Mouse (Mus musculus) adrenal gland, adult 18-20 months (tissue): ENCODE data around the gene Spata4. TPM values are rescaled to one million over a fixed set of nuclear protein-coding genes. Genes with fewer than 3 reads are reported as not detected.
"Not testable (repeated sequence)": the region's sequence is repeated elsewhere in the genome, so short reads cannot be mapped to it uniquely, and the experiment has no call there.

Source experiments
- DNase-seq, 2 experiments: peaks; one replicate each; pipeline ENCODE4 v3.0.0; 2021 to 2022; ENCODE audit warnings: low spot score in 2 of 2
- long read RNA-seq, 2 experiments: library from polyadenylated mRNA; stranded (forward); transcript quantifications; one replicate each; pipeline ENCODE4 v2.0.0; 2021
- total RNA-seq, 2 experiments: library from RNA; stranded (reverse); gene quantifications; 1 replicate in 1 of 2; 2 replicates in 1 of 2; pipeline ENCODE4 v1.2.3; 2021

Gene Spata4
- not detected for total RNA-seq
- long read RNA-seq, experiment 1, result 0 reads
- long read RNA-seq, experiment 2, partial matches to known transcripts, result 1 of 1 reads
- long read RNA-seq, experiment 2, other reads (novel, unspliced or antisense), result 0 of 1 reads

DNA sequence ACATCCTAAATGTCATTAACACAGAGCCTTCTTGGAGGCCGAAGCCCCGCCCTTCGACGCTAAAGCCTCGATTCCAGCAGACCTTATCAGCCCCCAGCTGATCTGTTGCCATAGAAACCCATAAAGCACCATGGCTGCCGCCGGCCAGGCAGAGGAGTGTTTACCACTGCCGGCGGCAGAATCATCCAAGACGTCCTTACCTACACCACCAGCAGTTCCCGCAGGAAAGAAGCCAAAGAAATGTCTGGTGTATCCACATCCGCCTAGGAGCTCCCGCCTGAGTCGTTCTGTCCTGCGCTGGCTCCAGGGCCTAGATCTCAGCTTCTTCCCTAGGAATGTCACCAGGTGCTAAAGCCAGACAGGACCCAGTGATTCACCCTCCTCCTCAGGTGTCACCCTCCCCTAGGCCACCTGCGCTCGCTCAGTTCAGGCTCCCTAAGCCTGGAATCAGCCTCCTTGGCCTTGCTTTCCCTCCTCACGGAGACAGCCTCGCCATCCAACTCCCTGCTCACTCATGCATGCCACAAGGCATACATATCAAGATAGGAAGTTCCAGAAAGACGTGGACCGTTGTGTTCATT is at the start of gene Spata4:
Gene Spata4, plus strand, starts transcription at position 111 of the 581 bp plus-strand sequence.
- peak; percentile 35 to 43 for DNase-seq

DNA sequence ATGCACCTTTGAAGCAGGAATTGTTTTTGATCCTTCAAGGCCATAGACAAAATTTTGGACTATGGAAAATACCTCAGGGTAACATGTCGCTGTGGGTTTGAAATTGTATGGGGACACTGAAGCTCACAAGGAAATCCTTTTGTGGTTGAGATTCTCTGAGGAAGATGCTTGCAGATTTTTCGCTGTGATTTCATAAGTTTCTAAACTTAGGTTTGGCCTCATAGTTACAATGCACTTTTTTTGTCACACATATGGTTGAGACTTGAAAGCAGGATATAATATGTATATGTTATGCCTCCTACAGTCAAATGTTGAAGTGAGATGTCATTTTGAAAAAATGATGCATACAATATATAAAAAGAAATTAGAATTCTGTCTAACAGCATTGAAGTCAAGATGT is 45.7 kb upstream of the Spata4 start:
- no peak for DNase-seq

DNA sequence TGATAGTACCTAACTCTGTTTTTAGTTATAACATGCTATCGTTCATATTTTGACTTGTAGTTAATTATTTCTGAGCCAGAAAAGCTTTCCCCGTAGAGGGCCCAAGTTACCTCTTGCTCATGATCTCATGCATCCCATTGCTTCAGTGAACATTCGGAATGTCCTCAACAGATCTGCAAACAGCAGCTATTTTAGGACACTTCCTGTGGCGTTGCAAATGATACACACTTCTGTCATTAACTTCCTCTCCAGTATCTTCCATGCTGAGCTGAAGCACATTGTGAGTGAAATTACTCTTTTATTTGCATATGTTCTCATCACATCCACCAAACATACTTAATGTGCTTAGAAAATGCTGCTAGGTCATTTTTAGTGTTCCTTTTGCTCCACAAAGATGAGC is 38.4 kb upstream of the Spata4 start:
- no peak for DNase-seq

DNA sequence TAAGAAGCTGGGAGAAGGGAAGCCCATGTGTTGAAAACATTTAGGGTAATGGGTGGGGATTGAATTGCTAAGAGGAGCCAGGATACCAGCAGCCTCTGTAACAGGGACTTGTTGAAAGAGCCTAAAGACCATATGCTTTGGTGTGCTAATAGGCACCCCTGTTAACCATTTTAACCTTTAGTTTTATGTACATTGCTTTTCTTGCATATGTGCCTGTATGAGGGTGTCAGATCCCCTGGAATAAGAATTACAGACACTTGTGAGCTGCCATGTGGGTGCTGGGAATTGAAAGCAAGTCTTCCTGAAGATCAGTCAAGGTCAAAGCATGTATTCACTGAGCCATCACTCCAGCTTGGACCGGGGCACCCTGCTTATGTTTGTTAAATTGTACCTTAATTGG is 35.4 kb upstream of the Spata4 start:
- DNase-seq, result no peak

DNA sequence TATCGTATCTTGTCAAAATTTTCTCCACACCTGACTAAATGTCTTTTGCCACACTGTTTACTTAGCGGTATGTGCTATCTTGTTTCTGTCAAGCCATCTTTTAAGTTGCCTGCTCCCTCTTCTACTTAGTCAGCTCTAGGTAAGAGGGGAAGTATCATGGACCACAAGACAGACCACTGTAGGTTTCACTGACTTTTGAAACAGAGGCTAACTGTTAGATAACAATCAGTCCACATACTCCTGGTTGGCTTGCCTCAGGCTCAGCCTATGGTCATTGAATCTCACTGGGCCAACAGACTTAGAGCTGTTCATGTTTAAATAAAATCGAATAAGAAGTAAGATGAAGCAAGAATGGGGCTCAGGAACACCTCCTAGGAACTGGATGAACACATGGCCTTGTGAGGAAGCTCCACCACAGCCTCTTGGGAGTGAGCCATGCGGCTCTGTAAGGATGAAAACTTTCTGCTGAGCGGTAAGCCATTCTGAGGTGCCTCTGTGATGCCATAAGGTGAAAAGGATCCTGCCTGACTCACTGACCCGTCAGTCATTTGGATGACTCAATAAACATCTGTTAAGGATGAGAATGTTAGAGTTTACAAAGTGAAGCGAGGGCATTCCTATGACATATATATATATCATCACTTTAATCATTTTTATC is 34.8 kb upstream of the Spata4 start:
- no peak for DNase-seq

DNA sequence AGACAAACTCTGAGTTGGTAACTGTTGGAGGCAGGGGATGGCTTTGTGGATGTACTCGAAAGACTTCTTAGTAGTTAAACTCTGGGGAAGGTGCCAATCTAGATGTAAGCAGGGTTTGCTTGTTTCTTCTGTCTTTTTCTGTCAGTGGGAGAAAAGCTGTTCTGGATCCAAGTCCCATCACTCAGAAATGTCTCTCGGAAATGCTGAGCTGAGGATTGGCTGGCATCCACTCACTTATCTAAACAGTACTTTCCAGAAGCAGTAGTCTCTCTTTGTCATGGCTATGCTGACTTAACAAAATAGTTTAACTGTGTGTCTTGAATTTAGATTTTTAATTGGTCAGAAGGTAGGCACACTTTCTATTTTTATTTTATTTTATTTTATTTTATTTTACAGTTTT is 33.4 kb upstream of the Spata4 start:
- DNase-seq, result no peak

DNA sequence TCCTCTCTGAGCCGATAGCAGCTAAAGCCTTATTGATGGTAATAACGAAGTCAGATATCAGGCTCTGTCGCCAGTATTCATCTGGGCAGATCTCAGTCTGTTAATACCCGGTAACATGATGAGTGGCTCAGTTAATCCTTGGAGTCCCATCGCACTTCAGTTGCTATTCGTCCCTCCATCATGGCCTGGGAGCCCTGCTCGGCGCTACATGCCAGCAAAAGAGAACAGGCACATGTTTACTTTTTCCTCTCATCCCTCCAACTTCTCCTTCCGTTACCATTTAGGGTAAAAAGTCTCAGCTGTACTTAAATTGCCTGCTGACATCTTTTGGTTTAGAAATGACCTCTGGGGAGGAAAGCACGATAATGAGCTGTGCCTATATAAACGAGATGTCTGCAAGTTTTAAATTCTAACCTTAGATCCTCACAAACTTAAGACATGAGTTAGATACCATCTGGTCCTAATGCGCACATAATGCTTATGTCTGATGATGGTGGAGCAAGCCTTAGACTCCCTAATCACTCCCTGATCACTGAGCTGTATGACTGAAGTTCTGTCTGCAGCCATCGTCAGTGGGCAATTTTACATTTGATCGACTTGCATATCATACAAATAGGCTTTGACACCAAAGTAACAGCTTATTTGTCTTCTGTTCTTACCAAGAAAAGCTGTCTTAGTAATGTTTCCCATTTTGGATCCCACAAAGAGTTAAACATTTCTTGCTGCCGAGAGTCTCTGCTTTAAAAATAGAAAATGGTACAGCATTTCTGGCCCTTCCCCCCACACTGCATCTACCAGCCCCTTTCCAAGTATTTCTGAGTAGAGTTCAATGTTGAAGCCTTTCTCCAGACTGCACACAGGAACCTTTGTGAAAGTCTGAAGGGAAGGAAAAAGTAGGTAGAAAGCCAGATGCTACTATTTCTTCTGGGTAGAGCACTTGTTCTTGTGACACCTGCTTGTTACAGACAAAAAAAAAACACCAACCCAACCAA is 29.7 kb upstream of the Spata4 start:
- no peak for DNase-seq

DNA sequence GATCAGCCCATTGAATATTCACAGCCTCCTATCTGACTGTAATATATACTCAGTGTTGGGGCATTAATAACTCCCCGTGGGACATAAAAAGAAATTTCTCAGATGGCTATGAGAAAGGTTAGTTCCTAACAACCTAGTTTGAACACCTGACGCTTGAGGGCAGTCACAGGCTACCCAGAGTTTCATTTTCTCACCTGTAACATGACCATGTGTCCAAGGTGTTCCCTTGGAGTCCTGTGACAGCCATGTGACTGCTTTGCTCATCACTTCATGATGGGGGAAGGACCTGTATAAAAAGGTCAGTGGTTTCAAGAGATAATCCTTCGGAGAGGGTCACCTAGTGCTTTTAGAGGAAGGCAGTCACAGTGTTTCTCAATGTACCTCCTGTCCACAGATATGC is 19.1 kb upstream of the Spata4 start:
- no peak for DNase-seq

DNA sequence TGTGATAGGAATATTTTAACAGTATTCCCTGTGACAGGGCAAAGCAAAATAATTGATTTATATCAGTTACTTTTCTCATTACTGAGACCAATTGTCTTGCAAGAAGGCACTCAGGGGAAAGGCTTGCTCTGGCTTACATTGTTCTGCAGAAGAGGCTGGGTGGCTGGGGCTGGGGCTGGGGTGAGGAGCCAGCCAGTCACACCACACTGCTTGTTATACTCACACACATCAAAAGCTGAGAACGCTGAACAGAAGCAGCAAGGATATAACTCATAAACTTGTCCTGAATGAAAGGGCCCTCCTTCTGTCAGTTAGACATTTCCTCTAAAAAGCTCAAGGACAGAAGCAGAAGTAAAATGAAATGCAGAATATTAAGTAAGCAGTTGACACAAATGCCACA is 17.7 kb upstream of the Spata4 start:
- no peak for DNase-seq

DNA sequence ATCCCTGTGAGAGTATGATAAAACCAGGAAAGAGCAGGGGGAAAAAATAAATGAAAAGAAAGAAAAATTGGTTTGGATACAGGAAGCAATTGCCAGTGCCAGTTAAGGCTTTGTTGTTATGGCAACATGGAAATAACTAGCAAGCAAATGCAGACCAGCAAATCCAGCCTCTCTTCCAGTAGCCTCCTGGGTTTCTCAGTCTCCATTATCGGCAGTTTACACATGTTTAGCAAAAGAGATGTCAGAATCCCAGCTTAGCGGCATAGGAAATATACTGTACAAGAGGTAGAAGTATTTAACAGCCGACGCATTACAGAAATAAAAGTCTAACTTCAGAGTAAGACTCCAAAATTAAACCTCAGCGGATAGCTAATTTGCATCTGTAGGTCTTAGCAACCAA is 5.9 kb upstream of the Spata4 start:
- no peak for DNase-seq

DNA sequence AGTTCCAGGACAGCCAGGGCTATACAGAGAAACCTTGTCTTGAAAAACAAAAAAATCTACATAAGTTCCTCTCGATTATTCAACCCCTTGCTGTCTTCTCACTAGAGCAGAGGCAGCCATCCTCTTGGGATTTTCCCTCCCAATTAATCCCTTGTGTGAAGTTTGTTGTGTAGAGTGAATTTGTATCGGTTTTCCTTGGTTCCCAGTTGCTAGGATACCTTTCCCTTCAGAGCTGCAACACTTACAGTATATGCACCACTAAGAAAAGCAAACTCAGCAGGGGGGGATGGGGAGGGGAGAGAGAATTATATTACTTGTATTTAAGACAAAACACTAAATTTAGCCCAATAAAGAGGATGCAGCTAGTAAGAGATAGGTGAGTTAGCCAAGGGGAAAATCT is 4.5 kb upstream of the Spata4 start:
- DNase-seq, result no peak

DNA sequence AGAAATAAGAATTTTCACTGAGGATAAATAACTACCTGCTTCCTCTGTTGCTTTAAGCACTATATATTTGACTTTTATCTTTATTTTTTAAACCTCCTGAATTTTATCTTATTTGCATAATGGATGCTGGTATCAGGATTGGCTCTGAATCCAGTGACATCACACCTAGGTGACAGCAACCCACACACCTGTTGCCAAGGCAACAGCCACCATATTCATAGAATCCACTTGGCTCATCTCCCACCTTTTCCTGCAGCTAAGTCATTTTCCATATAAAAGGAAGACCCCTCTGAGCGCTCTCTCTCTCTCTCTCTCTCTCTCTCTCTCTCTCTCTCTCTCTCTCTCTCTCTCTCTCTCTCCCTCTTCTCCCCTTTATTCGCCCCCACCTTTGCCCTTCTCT is 3.6 kb upstream of the Spata4 start:
- DNase-seq, result no peak

DNA sequence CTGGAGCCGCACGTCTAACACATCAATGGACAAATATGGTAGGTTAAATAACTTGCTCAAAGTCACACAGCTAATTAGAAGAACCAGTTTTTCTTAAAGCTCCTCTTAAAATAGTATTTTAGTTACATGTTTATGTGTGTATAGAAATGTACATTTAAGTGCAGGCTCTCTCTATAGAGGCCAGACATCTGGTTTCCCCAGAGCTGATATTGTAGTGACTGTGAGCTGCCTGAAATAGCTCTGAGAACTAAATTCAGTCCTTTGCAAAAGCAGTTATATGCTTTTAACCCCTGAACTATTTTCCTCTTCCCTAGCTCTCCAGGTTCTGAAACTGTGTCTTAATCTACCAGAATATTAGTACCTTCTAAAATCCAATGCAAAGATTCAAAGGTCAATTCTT is 3.2 kb upstream of the Spata4 start:
- DNase-seq, result no peak

DNA sequence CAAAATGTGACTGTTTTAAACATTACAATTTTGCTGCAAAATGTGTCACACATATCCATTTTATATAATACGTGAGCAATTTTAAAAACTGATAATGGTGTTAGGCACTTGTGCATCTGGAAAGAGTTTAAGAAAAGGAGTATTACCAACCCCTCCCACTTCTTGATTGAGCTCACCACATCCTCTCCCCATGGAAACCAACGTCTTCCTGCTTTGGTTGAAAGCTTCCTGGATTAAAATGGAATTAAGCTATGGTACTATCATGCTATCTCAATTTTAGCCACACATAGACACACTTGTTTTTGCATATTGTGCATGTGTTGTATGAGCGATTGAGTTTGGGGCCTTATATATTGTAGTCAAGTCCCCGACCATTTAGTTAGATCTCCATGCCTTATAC is 2.9 kb downstream of the Spata4 start:
- DNase-seq, result no peak

DNA sequence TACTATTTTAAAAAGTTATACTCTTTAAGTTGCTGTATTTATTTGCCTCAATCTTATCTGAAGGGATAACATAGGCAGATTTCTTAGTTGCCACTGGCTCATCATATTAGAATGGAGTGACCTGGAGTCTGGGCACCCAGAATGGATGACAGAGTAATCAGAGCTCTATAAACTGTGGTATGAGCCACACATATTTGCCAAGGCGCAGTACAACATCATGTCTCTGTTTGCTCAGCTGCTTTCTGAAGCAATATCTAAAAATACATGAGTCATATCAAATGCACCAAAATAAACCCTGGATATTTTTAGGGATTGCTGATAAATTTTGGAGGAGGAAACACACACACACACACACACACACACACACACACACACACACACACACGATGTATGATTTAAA is 8.8 kb downstream of the Spata4 start:
- no peak for DNase-seq

DNA sequence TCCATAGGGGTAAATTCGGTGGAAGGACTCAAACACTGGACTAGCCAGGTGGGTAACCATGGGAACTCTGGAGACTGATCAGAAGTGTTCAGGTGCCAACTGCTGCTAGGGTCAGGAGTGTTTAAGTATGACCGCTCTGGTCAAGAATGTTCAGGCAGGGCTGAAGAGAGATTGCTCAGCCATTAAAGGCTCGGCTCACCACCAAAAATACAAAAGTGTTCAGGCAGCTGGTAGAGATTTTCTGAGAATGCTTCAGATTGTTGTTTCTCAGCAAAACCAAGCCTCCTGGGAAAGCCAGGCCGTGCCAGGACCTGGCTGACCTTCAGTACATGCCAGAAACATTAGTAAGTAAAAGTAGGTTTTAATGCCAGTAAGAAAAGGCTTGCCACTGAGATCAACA is 9.7 kb downstream of the Spata4 start:
- DNase-seq, result peak; percentile 23 to 29

DNA sequence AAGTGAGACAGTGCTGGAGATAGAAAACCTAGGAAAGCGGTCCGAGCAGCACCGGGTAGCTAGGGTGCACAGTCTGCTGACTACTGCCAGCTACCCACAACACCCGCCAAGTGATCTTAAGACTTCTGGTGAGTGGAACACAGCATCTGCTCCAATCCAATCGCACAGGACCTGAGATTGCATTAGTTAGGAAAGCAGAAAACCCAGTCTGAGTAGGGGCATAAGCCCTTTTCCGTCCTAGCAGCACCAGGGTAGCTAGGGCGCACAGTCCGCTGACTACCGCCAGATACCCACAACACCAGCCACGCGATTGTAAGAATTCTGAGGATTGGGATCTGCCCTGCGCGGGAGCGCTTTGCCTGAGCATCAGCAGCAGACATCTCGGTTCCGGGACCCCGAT is 16.1 kb downstream of the Spata4 start:
- DNase-seq, result not testable (repeated sequence)

DNA sequence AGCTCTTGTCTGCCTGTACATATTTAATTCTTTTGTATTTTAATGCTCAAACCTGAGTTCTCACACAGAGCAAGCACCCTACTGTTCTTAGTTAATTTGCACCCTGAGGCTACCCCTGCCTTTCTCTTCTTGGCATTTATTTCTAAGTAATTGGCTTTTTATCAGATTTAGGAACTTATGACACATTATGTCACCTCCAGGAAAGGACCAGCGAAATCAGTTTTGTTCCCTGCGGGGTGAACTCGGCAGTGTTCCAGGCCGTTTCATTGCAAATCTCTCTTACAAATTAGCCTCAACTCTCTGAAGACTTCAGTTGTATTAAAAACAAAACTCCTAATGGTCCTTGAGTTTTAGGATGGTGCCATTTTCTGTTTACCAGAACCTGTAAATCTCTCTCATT is 38.1 kb downstream of the Spata4 start:
- no peak for DNase-seq
